In the genomic region with DNA sequence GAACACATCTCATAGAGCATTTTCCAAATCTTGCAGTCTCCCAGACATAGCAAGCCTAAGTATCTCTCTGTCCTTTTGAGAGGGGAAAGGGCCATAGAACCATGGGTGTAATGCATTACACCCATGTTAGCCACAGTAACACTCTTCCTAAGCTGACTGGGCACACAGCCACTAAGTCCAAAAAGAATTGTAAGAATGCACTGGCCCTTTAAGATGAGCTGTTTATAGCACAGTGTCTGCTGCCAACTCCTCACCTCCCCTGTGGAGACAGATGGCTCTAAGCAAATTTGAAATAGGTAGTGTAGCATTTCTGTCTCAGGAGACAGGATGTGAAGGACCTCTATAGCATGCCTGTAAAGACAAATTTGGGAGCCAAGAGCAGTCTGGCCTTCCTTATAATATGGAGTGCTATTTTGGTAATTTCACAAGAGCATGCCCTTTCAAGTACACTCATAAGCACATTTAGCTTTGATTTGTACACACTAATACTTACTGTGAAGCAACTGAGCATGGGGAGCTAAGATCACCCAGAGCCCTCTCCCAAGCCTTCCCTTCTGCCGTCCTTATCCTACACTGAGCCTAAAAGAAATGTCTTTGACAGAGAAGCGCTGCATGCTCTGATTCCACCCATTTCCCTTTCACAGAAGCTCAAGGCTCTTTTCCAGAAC, we compare ENCODE assay signal across 8 mouse cellular contexts.
A peak's percentile ranks its signal among the peaks of the same experiment; 100 is the strongest.
DNase-seq lines count a peak whose midpoint lies in the region; ATAC-seq and TF ChIP-seq lines count a peak whose summit lies in the region.
"Had no signal": no experiment of that assay in that cellular context is flagged by ENCODE, and none has a peak within 500 bp of the region (broad histone marks: within the 10 kb centered on the region; RNA-seq: fewer than 3 reads in every experiment).

No protein-coding gene starts in this region.

- no peaks in the 10 kb centered on the region for H3K9me3 ChIP-seq in midbrain, postnatal 0 days (ENCODE audit: low read length)
- peaks cover 5% of the 10 kb centered on the region; the same call in 1 of the 2 replicates for H3K9me3 ChIP-seq in midbrain, embryonic 11.5 days (ENCODE audit: control insufficient read depth, low read length)
- peaks cover 8% of the 10 kb centered on the region for H3K9me3 ChIP-seq in forebrain, embryonic 16.5 days (ENCODE audit: control insufficient read depth, low read length)
- no peaks in the 10 kb centered on the region for H3K9me3 ChIP-seq in stomach, postnatal 0 days (ENCODE audit: control insufficient read depth, low read length)

- 69% methylated on average over 2 of the region's 2 CpGs for WGBS in midbrain, postnatal 0 days
- 88% methylated on average over 2 of the region's 2 CpGs for WGBS in midbrain, embryonic 11.5 days
- 83% methylated on average over 2 of the region's 2 CpGs for WGBS in forebrain, embryonic 16.5 days
- 80% methylated on average over 2 of the region's 2 CpGs for WGBS in stomach, postnatal 0 days

- 0 out of 2 replicates have a peak, but pooled peaks cover 5% of the 10 kb centered on the region for H3K4me1 ChIP-seq in midbrain, postnatal 0 days (ENCODE audit: insufficient read depth, low read length)
- H3K4me1 ChIP-seq in midbrain, embryonic 11.5 days (ENCODE audit: control insufficient read depth, insufficient read depth, low read length): no peaks in the 10 kb centered on the region
- H3K4me1 ChIP-seq in forebrain, embryonic 16.5 days (replicated peaks; ENCODE audit: control insufficient read depth, insufficient read depth, low read length): peaks cover 14% of the 10 kb centered on the region; the same call in 1 of the 2 replicates
- H3K4me1 ChIP-seq in stomach, postnatal 0 days (replicated peaks; ENCODE audit: control insufficient read depth, insufficient read depth): no peaks in the 10 kb centered on the region

- H3K9ac ChIP-seq in midbrain, postnatal 0 days (replicated peaks; ENCODE audit: low read length, poor library complexity, severe bottlenecking): no peak overlapping the region
- no peak overlapping the region for H3K9ac ChIP-seq in midbrain, embryonic 11.5 days (ENCODE audit: low read length)
- H3K9ac ChIP-seq in forebrain, embryonic 16.5 days (replicated peaks; ENCODE audit: low read depth, low read length): no peak overlapping the region
- no peak overlapping the region for H3K9ac ChIP-seq in stomach, postnatal 0 days (ENCODE audit: low read length)

- no peak overlapping the region for H3K27ac ChIP-seq in midbrain, postnatal 0 days (ENCODE audit: low read depth, low read length)
- H3K27ac ChIP-seq in midbrain, embryonic 11.5 days (ENCODE audit: low read depth, low read length): no peak overlapping the region
- H3K27ac ChIP-seq in forebrain, embryonic 16.5 days (ENCODE audit: low read length): no peak overlapping the region
- H3K27ac ChIP-seq in stomach, postnatal 0 days (replicated peaks): no peak overlapping the region

- peak; percentile 85 for DNase-seq in midbrain, postnatal 0 days (ENCODE audit: low spot score)
- no peak for DNase-seq in midbrain, embryonic 11.5 days (ENCODE audit: low spot score, missing footprints)
- DNase-seq in left cerebral cortex, adult 18-20 months (ENCODE audit: low spot score in 2 of 2): peak; percentile 45 to 54
- DNase-seq in adrenal gland, postnatal 10 days: no peak
- no peak for DNase-seq in stomach, postnatal 0 days (ENCODE audit: low spot score)
- no peak for DNase-seq in embryo, embryonic 11 days

- no peaks in the 10 kb centered on the region for H3K36me3 ChIP-seq in midbrain, postnatal 0 days (ENCODE audit: insufficient read depth, low read length)
- H3K36me3 ChIP-seq in midbrain, embryonic 11.5 days (ENCODE audit: control insufficient read depth, insufficient read depth, low read length): no peaks in the 10 kb centered on the region
- no peaks in the 10 kb centered on the region for H3K36me3 ChIP-seq in forebrain, embryonic 16.5 days (ENCODE audit: control insufficient read depth, insufficient read depth)
- no peaks in the 10 kb centered on the region for H3K36me3 ChIP-seq in stomach, postnatal 0 days (ENCODE audit: control insufficient read depth, insufficient read depth, low read length)

- H3K4me2 ChIP-seq in midbrain, postnatal 0 days (ENCODE audit: low read depth, low read length, poor library complexity, severe bottlenecking): no peak overlapping the region
- no peak overlapping the region for H3K4me2 ChIP-seq in midbrain, embryonic 11.5 days
- no peak overlapping the region for H3K4me2 ChIP-seq in forebrain, embryonic 16.5 days (ENCODE audit: low read length)
- H3K4me2 ChIP-seq in stomach, postnatal 0 days (replicated peaks; ENCODE audit: low read depth): no peak overlapping the region

- TF ChIP-seq CTCF in midbrain, postnatal 0 days (IDR thresholded peaks at IDR 0.05): no peak
- no peak for TF ChIP-seq CTCF in stomach, postnatal 0 days (IDR thresholded peaks at IDR 0.05; ENCODE audit: low read depth)

- no peaks in the 10 kb centered on the region for H3K27me3 ChIP-seq in midbrain, postnatal 0 days (ENCODE audit: insufficient read depth, low read length)
- no peaks in the 10 kb centered on the region; the same call in 1 of the 2 replicates for H3K27me3 ChIP-seq in midbrain, embryonic 11.5 days (ENCODE audit: control insufficient read depth, insufficient read depth, low read length)
- H3K27me3 ChIP-seq in forebrain, embryonic 16.5 days (replicated peaks; ENCODE audit: control insufficient read depth, insufficient read depth, low read length): no peaks in the 10 kb centered on the region
- no peaks in the 10 kb centered on the region for H3K27me3 ChIP-seq in stomach, postnatal 0 days (ENCODE audit: control insufficient read depth, insufficient read depth, low read length)

- no peak for TF ChIP-seq EP300 in stomach, postnatal 0 days (optimal IDR thresholded peaks at IDR 0.05)

- H3K4me3 ChIP-seq in midbrain, postnatal 0 days (ENCODE audit: low read depth, low read length): no peak overlapping the region
- H3K4me3 ChIP-seq in midbrain, embryonic 11.5 days (ENCODE audit: low read depth, low read length): no peak overlapping the region
- H3K4me3 ChIP-seq in forebrain, embryonic 16.5 days (replicated peaks; ENCODE audit: low read length): no peak overlapping the region
- no peak overlapping the region for H3K4me3 ChIP-seq in stomach, postnatal 0 days (ENCODE audit: low read depth, low read length)
- H3K4me3 ChIP-seq: myocyte had no signal

- no peak for ATAC-seq in midbrain, postnatal 0 days (ENCODE audit: low FRiP score)
- ATAC-seq in midbrain, embryonic 11.5 days (ENCODE audit: low FRiP score): no peak
- ATAC-seq in forebrain, embryonic 16.5 days: peak; percentile 78
- no peak for ATAC-seq in stomach, postnatal 0 days (ENCODE audit: low FRiP score, low TSS enrichment)

Comparison
In these comparisons a context has a peak if more than half of its experiments do, and no peak if none do; other contexts are left out.
1. DNase-seq: peak in midbrain, postnatal 0 days (single experiment) and left cerebral cortex, adult 18-20 months (2 of 2); none in midbrain, embryonic 11.5 days (single experiment), adrenal gland, postnatal 10 days (single experiment), stomach, postnatal 0 days (single experiment) and embryo, embryonic 11 days (single experiment).